Mouse (Mus musculus) lung, adult 2 months (tissue): ENCODE measurements around the gene Rxrg.

Source experiments
- CTCF ChIP-seq: fragments of 200-500 bp; IDR thresholded peaks from 2 replicates; pipeline ENCODE4 v1.5.1; 2011; ENCODE audit warnings: mild to moderate bottlenecking, low read length, control low read depth; ENCODE audit not compliant: insufficient read depth
- POLR2A ChIP-seq: fragments of 200-500 bp; IDR thresholded peaks from 2 replicates; pipeline ENCODE4 v1.6.1; 2011; ENCODE audit warnings: low read depth, mild to moderate bottlenecking, control low read depth, low read length, borderline replicate concordance; ENCODE audit errors: extremely low read depth

DNA sequence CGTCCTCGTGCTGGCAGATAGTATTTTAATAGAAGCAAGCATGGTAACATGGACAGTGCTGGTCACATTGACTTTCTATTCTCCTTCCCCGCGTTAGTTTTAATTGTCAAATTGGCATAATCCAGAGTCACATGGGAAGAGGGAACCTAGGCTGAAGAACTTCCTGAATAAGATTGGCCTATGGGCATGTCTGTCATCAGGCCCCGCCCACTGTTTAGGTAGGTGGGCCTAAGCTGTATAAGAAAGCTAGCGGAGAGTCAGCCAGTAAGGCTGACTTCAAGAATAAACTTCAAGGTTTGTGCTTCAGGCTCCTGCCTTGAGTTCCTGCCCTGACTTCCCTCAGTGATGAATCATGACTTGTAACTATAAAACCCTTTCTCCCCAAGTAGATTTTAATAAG, 15.0 kb upstream of the Rxrg start:
- TF ChIP-seq CTCF: no peak
- no peak for TF ChIP-seq POLR2A
